ENCODE assay signal across 33 mouse cellular contexts in genomic region chr1:174050532-174050931, GRCm38 (mm10). TPM values are rescaled to one million over a fixed set of nuclear protein-coding genes. Genes with fewer than 3 reads are reported as not detected.
"Had no signal": no experiment of that assay in that cellular context is flagged by ENCODE, and none has a peak within 500 bp of the region (broad histone marks: within the 10 kb centered on the region; RNA-seq: fewer than 3 reads in every experiment).

No protein-coding gene starts in this region.

- DNase-seq: kidney, adult 8-10 months; kidney, postnatal 10 days; kidney, postnatal 36 days; layer of hippocampus, postnatal 36 days; liver, embryonic 13.5 days; lung, adult 2 months; lung, postnatal 14 days; lung, postnatal 4 days; midbrain, embryonic 14.5 days; retina, postnatal 1 day; right cerebral cortex, postnatal 25 days; spleen, adult 18-20 months; thymus, adult 2 months; thymus, postnatal 14 days had no signal

- H3K4me2 ChIP-seq: kidney, embryonic 15.5 days; liver, embryonic 13.5 days; midbrain, embryonic 11.5 days; neural tube, embryonic 12.5 days; neural tube, embryonic 15.5 days had no signal

- H3K27me3 ChIP-seq: kidney, embryonic 15.5 days; liver, embryonic 13.5 days; neural tube, embryonic 12.5 days; neural tube, embryonic 15.5 days had no signal

- H3K4me3 ChIP-seq: kidney, embryonic 15.5 days; left cerebral cortex, adult 2 months; liver, embryonic 13.5 days; neural tube, embryonic 12.5 days; neural tube, embryonic 15.5 days had no signal

- H3K9me3 ChIP-seq: kidney, embryonic 15.5 days; liver, embryonic 13.5 days; neural tube, embryonic 12.5 days; neural tube, embryonic 15.5 days had no signal

- H3K4me1 ChIP-seq: kidney, embryonic 15.5 days; liver, embryonic 13.5 days; neural tube, embryonic 12.5 days; neural tube, embryonic 15.5 days had no signal

- H3K36me3 ChIP-seq: kidney, embryonic 15.5 days; liver, embryonic 13.5 days; neural tube, embryonic 12.5 days; neural tube, embryonic 15.5 days had no signal

- H3K27ac ChIP-seq: kidney, embryonic 15.5 days; left cerebral cortex, adult 2 months; liver, embryonic 13.5 days; neural tube, embryonic 12.5 days; neural tube, embryonic 15.5 days; stomach, postnatal 0 days had no signal

- H3K9ac ChIP-seq: kidney, embryonic 15.5 days; liver, embryonic 13.5 days; neural tube, embryonic 12.5 days; neural tube, embryonic 15.5 days had no signal

RNA-seq across cellular contexts. Expression of gene Olfr432, which starts 1.5 kb away (rescaled TPM):
- total RNA-seq: layer of hippocampus, adult 8-10 months; layer of hippocampus, postnatal 10 days; layer of hippocampus, postnatal 36 days; left cerebral cortex, adult 2 months; left cerebral cortex, postnatal 10 days; left cerebral cortex, postnatal 36 days; liver, adult 2 months; megakaryocyte-erythroid progenitor cell, adult 5-6 weeks; midbrain, postnatal 0 days had no signal
- polyA plus RNA-seq: kidney, embryonic 15.5 days; limb, embryonic 11.5 days; limb, embryonic 14.5 days; liver, adult 2 months; liver, embryonic 13.5 days; liver, embryonic 16.5 days; lung, embryonic 16.5 days; midbrain, embryonic 11.5 days; midbrain, embryonic 14.5 days; midbrain, postnatal 0 days; neural tube, embryonic 12.5 days; neural tube, embryonic 15.5 days; stomach, embryonic 14.5 days; stomach, postnatal 0 days had no signal

RNA-seq across cellular contexts. Expression of gene Olfr433, which starts 10.0 kb away (rescaled TPM):
- total RNA-seq: layer of hippocampus, adult 8-10 months; layer of hippocampus, postnatal 10 days; layer of hippocampus, postnatal 36 days; left cerebral cortex, adult 2 months; left cerebral cortex, postnatal 10 days; left cerebral cortex, postnatal 36 days; liver, adult 2 months; megakaryocyte-erythroid progenitor cell, adult 5-6 weeks; midbrain, postnatal 0 days had no signal
- polyA plus RNA-seq: kidney, embryonic 15.5 days; limb, embryonic 11.5 days; limb, embryonic 14.5 days; liver, adult 2 months; lung, embryonic 16.5 days; midbrain, embryonic 11.5 days; midbrain, embryonic 14.5 days; midbrain, postnatal 0 days; neural tube, embryonic 12.5 days; neural tube, embryonic 15.5 days; stomach, embryonic 14.5 days; stomach, postnatal 0 days had no signal

RNA-seq across cellular contexts. Expression of gene Olfr430, which starts 15.9 kb away (rescaled TPM):
- total RNA-seq: layer of hippocampus, adult 8-10 months; layer of hippocampus, postnatal 10 days; layer of hippocampus, postnatal 36 days; left cerebral cortex, adult 2 months; left cerebral cortex, postnatal 10 days; left cerebral cortex, postnatal 36 days; liver, adult 2 months; megakaryocyte progenitor cell, adult 5-6 weeks; megakaryocyte-erythroid progenitor cell, adult 5-6 weeks; midbrain, postnatal 0 days had no signal
- polyA plus RNA-seq: kidney, embryonic 15.5 days; limb, embryonic 11.5 days; limb, embryonic 14.5 days; liver, adult 2 months; liver, embryonic 13.5 days; liver, embryonic 16.5 days; lung, adult 2 months; lung, embryonic 16.5 days; midbrain, embryonic 11.5 days; midbrain, embryonic 14.5 days; midbrain, postnatal 0 days; neural tube, embryonic 12.5 days; neural tube, embryonic 15.5 days; stomach, embryonic 14.5 days; stomach, postnatal 0 days; thymus, adult 2 months had no signal

RNA-seq across cellular contexts. Expression of gene Ifi205, which starts 18.9 kb away (rescaled TPM):
- total RNA-seq: layer of hippocampus, adult 8-10 months; layer of hippocampus, postnatal 36 days; left cerebral cortex, adult 2 months; left cerebral cortex, postnatal 10 days; left cerebral cortex, postnatal 36 days had no signal
- polyA plus RNA-seq: kidney, embryonic 15.5 days; limb, embryonic 11.5 days; midbrain, embryonic 11.5 days; midbrain, postnatal 0 days; neural tube, embryonic 12.5 days; neural tube, embryonic 15.5 days had no signal

RNA-seq across cellular contexts. Expression of gene Olfr429, which starts 33.6 kb away (rescaled TPM):
- total RNA-seq: layer of hippocampus, adult 8-10 months; layer of hippocampus, postnatal 10 days; layer of hippocampus, postnatal 36 days; left cerebral cortex, adult 2 months; left cerebral cortex, postnatal 10 days; left cerebral cortex, postnatal 36 days; liver, adult 2 months; megakaryocyte progenitor cell, adult 5-6 weeks; megakaryocyte-erythroid progenitor cell, adult 5-6 weeks; midbrain, postnatal 0 days had no signal
- polyA plus RNA-seq: kidney, embryonic 15.5 days; limb, embryonic 11.5 days; limb, embryonic 14.5 days; liver, adult 2 months; liver, embryonic 13.5 days; liver, embryonic 16.5 days; lung, adult 2 months; lung, embryonic 16.5 days; midbrain, embryonic 11.5 days; midbrain, embryonic 14.5 days; neural tube, embryonic 12.5 days; neural tube, embryonic 15.5 days; stomach, embryonic 14.5 days; stomach, postnatal 0 days; thymus, adult 2 months had no signal
